In genomic region chr14:57609816-57610329, GRCm38 (mm10) we compare ENCODE assay signal across 37 mouse cellular contexts. TPM values are rescaled to one million over a fixed set of nuclear protein-coding genes. Genes with fewer than 3 reads are reported as not detected.
A peak's percentile ranks its signal among the peaks of the same experiment; 100 is the strongest.
DNase-seq lines count a peak whose midpoint lies in the region; ATAC-seq lines count a peak whose summit lies in the region.
"Had no signal": no experiment of that assay in that cellular context is flagged by ENCODE, and none has a peak within 500 bp of the region (broad histone marks: within the 10 kb centered on the region; RNA-seq: fewer than 3 reads in every experiment).

No protein-coding gene starts in this region.

- H3K9me3 ChIP-seq in lung, embryonic 15.5 days = no peaks in the 10 kb centered on the region
- H3K9me3 ChIP-seq in forebrain, embryonic 16.5 days (ENCODE audit: control insufficient read depth, low read length) = no peaks in the 10 kb centered on the region
- H3K9me3 ChIP-seq: embryonic facial prominence, embryonic 13.5 days; heart, embryonic 10.5 days; heart, embryonic 15.5 days; kidney, embryonic 15.5 days; limb, embryonic 10.5 days; limb, embryonic 15.5 days; liver, embryonic 13.5 days; neural tube, embryonic 12.5 days had no signal

- H3K36me3 ChIP-seq in lung, embryonic 15.5 days = 0 out of 2 replicates have a peak, but pooled peaks cover 3% of the 10 kb centered on the region
- no peaks in the 10 kb centered on the region for H3K36me3 ChIP-seq in forebrain, embryonic 16.5 days (ENCODE audit: control insufficient read depth, insufficient read depth)
- H3K36me3 ChIP-seq: limb, embryonic 15.5 days; neural tube, embryonic 12.5 days had no signal

- H3K27ac ChIP-seq in lung, embryonic 15.5 days = peak overlapping the region; percentile 32; the same call in 1 of the 2 replicates
- H3K27ac ChIP-seq in forebrain, embryonic 16.5 days (ENCODE audit: low read length) = 0 out of 2 replicates have a peak overlapping the region, but pooled peaks have one; percentile 4
- H3K27ac ChIP-seq: embryonic facial prominence, embryonic 13.5 days; heart, embryonic 10.5 days; heart, embryonic 15.5 days; kidney, embryonic 15.5 days; layer of hippocampus, adult 2 months; limb, embryonic 10.5 days; limb, embryonic 15.5 days; liver, embryonic 13.5 days; macrophage; neural tube, embryonic 12.5 days; stomach, postnatal 0 days had no signal

- H3K27me3 ChIP-seq in lung, embryonic 15.5 days = no peaks in the 10 kb centered on the region
- no peaks in the 10 kb centered on the region for H3K27me3 ChIP-seq in forebrain, embryonic 16.5 days (replicated peaks; ENCODE audit: control insufficient read depth, insufficient read depth, low read length)
- H3K27me3 ChIP-seq: CH12.LX; embryonic facial prominence, embryonic 13.5 days; kidney, embryonic 15.5 days; limb, embryonic 15.5 days; liver, embryonic 13.5 days; neural tube, embryonic 12.5 days had no signal

- H3K4me2 ChIP-seq in lung, embryonic 15.5 days = no peak overlapping the region
- H3K4me2 ChIP-seq in forebrain, embryonic 16.5 days (ENCODE audit: low read length) = no peak overlapping the region
- H3K4me2 ChIP-seq: embryonic facial prominence, embryonic 13.5 days; heart, embryonic 15.5 days; kidney, embryonic 15.5 days; limb, embryonic 15.5 days; liver, embryonic 13.5 days; midbrain, embryonic 11.5 days; neural tube, embryonic 12.5 days had no signal

- no peak overlapping the region for H3K9ac ChIP-seq in lung, embryonic 15.5 days
- no peak overlapping the region for H3K9ac ChIP-seq in forebrain, embryonic 16.5 days (replicated peaks; ENCODE audit: low read depth, low read length)
- H3K9ac ChIP-seq: embryonic facial prominence, embryonic 13.5 days; heart, embryonic 15.5 days; kidney, embryonic 15.5 days; limb, embryonic 15.5 days; liver, embryonic 13.5 days; neural tube, embryonic 12.5 days had no signal

- 47% methylated on average over 4 of the region's 4 CpGs for WGBS in lung, embryonic 15.5 days
- 52% methylated on average over 4 of the region's 4 CpGs for WGBS in forebrain, embryonic 16.5 days

- peak; percentile 66 for ATAC-seq in frontal cortex, adult (ENCODE audit: low TSS enrichment)
- no peak for ATAC-seq in lung, embryonic 15.5 days (ENCODE audit: borderline replicate concordance, extremely low read depth, low FRiP score, low TSS enrichment)
- 0 out of 2 replicates have a peak, but pooled peaks have one; percentile 28 for ATAC-seq in forebrain, embryonic 16.5 days
- ATAC-seq: activated CD4-positive, CD25-positive, alpha-beta regulatory T cell, adult 4 months; hindbrain, embryonic 16.5 days had no signal

- DNase-seq in frontal cortex, postnatal 36 days (ENCODE audit: low spot score in 2 of 2) = no peak
- DNase-seq in lung, adult 18-20 months = no peak
- no peak for DNase-seq in embryo, embryonic 9.5 days (ENCODE audit: extremely low spot score)
- no peak for DNase-seq in retina, postnatal 1 day
- DNase-seq: adrenal gland, adult 2 months; adrenal gland, postnatal 36 days; B cell, adult 2 months; cerebellum, adult 8-10 months; cerebellum, postnatal 25 days; gastrocnemius, postnatal 10 days; heart, adult 11 months; kidney, adult 18-20 months; kidney, postnatal 36 days; liver, embryonic 13.5 days; lung, adult 2 months; right cerebral cortex, postnatal 4 days; thymus, adult 18-20 months; thymus, postnatal 25 days had no signal

- peaks cover 29% of the 10 kb centered on the region for H3K4me1 ChIP-seq in lung, embryonic 15.5 days
- H3K4me1 ChIP-seq in forebrain, embryonic 16.5 days (replicated peaks; ENCODE audit: control insufficient read depth, insufficient read depth, low read length) = peaks cover 20% of the 10 kb centered on the region
- H3K4me1 ChIP-seq: limb, embryonic 10.5 days had no signal

- H3K4me3 ChIP-seq in lung, embryonic 15.5 days = no peak overlapping the region
- H3K4me3 ChIP-seq in forebrain, embryonic 16.5 days (replicated peaks; ENCODE audit: low read length) = no peak overlapping the region
- H3K4me3 ChIP-seq: embryonic facial prominence, embryonic 13.5 days; erythroblast, embryonic 14.5 days; heart, embryonic 10.5 days; heart, embryonic 15.5 days; kidney, embryonic 15.5 days; layer of hippocampus, adult 2 months; limb, embryonic 10.5 days; limb, embryonic 15.5 days; liver, embryonic 13.5 days; myocyte; neural tube, embryonic 12.5 days had no signal

RNA-seq across cellular contexts. Expression of gene Eef1akmt1, which starts 38.5 kb away (rescaled TPM):
- polyA plus RNA-seq in lung, embryonic 15.5 days (2015; fragmentation: Nextera tagmentation; extraction: Ambion mirVana) = 106 and 108 TPM in 2 replicates
- polyA plus RNA-seq in forebrain, embryonic 16.5 days (2015; fragmentation: Nextera tagmentation; extraction: Ambion mirVana) = 98.0 and 103 TPM in 2 replicates

RNA-seq across cellular contexts. Expression of gene Xpo4, which starts 55.4 kb away (rescaled TPM):
- 21.4 and 23.4 TPM in 2 replicates for polyA plus RNA-seq in lung, embryonic 15.5 days (2015; fragmentation: Nextera tagmentation; extraction: Ambion mirVana)
- 13.1 and 13.8 TPM in 2 replicates for polyA plus RNA-seq in forebrain, embryonic 16.5 days (2015; fragmentation: Nextera tagmentation; extraction: Ambion mirVana)
